ENCODE assay signal across 11 mouse cellular contexts in the genomic region with DNA sequence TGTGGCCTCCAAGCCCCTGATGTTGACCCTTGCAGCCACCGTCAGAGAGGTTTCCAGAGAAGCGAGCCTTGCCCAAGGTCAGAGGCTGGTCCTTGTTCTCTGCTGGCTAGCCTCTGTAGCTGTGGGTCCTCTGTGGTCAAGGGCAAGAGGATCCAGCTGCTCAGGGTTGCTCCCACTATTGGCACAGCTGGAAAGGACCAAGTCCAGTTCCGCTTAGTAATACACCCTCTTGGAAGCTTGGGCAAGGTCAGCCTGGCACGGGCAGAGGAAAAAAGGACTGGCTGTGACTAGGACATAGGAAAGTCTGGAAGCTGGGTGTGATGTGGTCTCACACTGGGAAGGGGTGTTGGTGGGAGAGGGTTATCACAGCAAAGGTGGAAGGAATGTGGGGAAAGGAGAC.
DNase-seq lines count a peak whose midpoint lies in the region; ATAC-seq and TF ChIP-seq lines count a peak whose summit lies in the region.
"Had no signal": no experiment of that assay in that cellular context is flagged by ENCODE, and none has a peak within 500 bp of the region (broad histone marks: within the 10 kb centered on the region; RNA-seq: fewer than 3 reads in every experiment).

No protein-coding gene starts in this region.

- H3K4me1 ChIP-seq in forebrain, embryonic 11.5 days (replicated peaks; ENCODE audit: control insufficient read depth, insufficient read depth, low read length): peaks cover 19% of the 10 kb centered on the region
- peaks cover 53% of the 10 kb centered on the region for H3K4me1 ChIP-seq in limb, embryonic 12.5 days (replicated peaks)

- TF ChIP-seq CTCF in C2C12 (IDR thresholded peaks at IDR 0.05; ENCODE audit: control insufficient read depth, insufficient read depth, insufficient read length): no peak

- H3K27me3 ChIP-seq in C2C12 (ENCODE audit: control insufficient read depth, insufficient read depth, insufficient read length): no peaks in the 10 kb centered on the region
- no peaks in the 10 kb centered on the region for H3K27me3 ChIP-seq in forebrain, embryonic 11.5 days (ENCODE audit: control insufficient read depth, insufficient read depth, low read length)
- peaks cover 37% of the 10 kb centered on the region for H3K27me3 ChIP-seq in limb, embryonic 12.5 days

- no peak overlapping the region for H3ac ChIP-seq in C2C12 (ENCODE audit: control insufficient read depth, insufficient read length, low read depth)

- H3K27ac ChIP-seq in forebrain, embryonic 11.5 days (ENCODE audit: low read depth, low read length): peak overlapping the region; percentile 71
- 0 out of 2 replicates have a peak overlapping the region, but pooled peaks have one; percentile 54 for H3K27ac ChIP-seq in limb, embryonic 12.5 days
- H3K27ac ChIP-seq: liver, embryonic 15.5 days had no signal

- no peaks in the 10 kb centered on the region for H3K79me2 ChIP-seq in C2C12 (ENCODE audit: control insufficient read depth, insufficient read depth)

- H3K4me2 ChIP-seq in forebrain, embryonic 11.5 days (ENCODE audit: low read depth, low read length, severe bottlenecking): no peak overlapping the region
- no peak overlapping the region for H3K4me2 ChIP-seq in limb, embryonic 12.5 days
- H3K4me2 ChIP-seq: liver, embryonic 15.5 days had no signal

- peak overlapping the region; percentile 17 for H3K9ac ChIP-seq in forebrain, embryonic 11.5 days (ENCODE audit: low read length)
- H3K9ac ChIP-seq in limb, embryonic 12.5 days (replicated peaks): no peak overlapping the region; the same call in 1 of the 2 replicates
- H3K9ac ChIP-seq: liver, embryonic 15.5 days had no signal

- H3K36me3 ChIP-seq in C2C12 (ENCODE audit: control insufficient read depth, insufficient read depth): no peaks in the 10 kb centered on the region
- H3K36me3 ChIP-seq in forebrain, embryonic 11.5 days (ENCODE audit: control insufficient read depth, insufficient read depth, low read length): no peaks in the 10 kb centered on the region
- no peaks in the 10 kb centered on the region for H3K36me3 ChIP-seq in limb, embryonic 12.5 days
- H3K36me3 ChIP-seq: liver, embryonic 15.5 days had no signal

- H3K79me3 ChIP-seq in C2C12 (ENCODE audit: low read depth): no peaks in the 10 kb centered on the region

- no peak for ATAC-seq in forebrain, embryonic 11.5 days (replicated peaks; ENCODE audit: low FRiP score)
- no peak for ATAC-seq in limb, embryonic 12.5 days (ENCODE audit: insufficient number of reproducible peaks, insufficient read depth, low FRiP score, low TSS enrichment, low read depth)

- 84% methylated on average over 4 of the region's 4 CpGs for whole genome bisulfite sequencing in forebrain, embryonic 11.5 days
- 72% methylated on average over 4 of the region's 4 CpGs for WGBS in limb, embryonic 12.5 days

- DNase-seq in gastrocnemius, adult 18-20 months (ENCODE audit: low spot score): peak; percentile 47
- no peak for DNase-seq in gastrocnemius, postnatal 36 days
- no peak for DNase-seq in forebrain, embryonic 11.5 days (ENCODE audit: low spot score)
- no peak for DNase-seq in thymus, postnatal 36 days
- no peak for DNase-seq in frontal cortex, postnatal 25 days (ENCODE audit: low spot score in 2 of 2)
- no peak for DNase-seq in left cerebral cortex, adult 18-20 months (ENCODE audit: low spot score in 2 of 2)
- DNase-seq: cerebellum, adult 9-10 months; heart, adult 11 months had no signal

- intact Hi-C loops in gastrocnemius, postnatal 36 days (cut with DNase I): no loop called here

- no peaks in the 10 kb centered on the region for H3K9me3 ChIP-seq in forebrain, embryonic 11.5 days (ENCODE audit: control insufficient read depth, low read length)
- no peaks in the 10 kb centered on the region for H3K9me3 ChIP-seq in limb, embryonic 12.5 days
- H3K9me3 ChIP-seq: liver, embryonic 15.5 days had no signal

- no peak overlapping the region for H3K4me3 ChIP-seq in C2C12 (ENCODE audit: insufficient read depth, poor library complexity, severe bottlenecking)
- no peak overlapping the region for H3K4me3 ChIP-seq in forebrain, embryonic 11.5 days (ENCODE audit: low read depth, low read length)
- H3K4me3 ChIP-seq in limb, embryonic 12.5 days (replicated peaks): no peak overlapping the region
- H3K4me3 ChIP-seq: liver, embryonic 15.5 days had no signal

TF ChIP-seq in C2C12, 6 proteins besides CTCF, POLR2A, EP300 and RAD21:
- TF ChIP-seq MYOG (IDR thresholded peaks at IDR 0.05; ENCODE audit: control insufficient read depth, extremely low read depth, insufficient read length) (no peak), MYOD1 (IDR thresholded peaks at IDR 0.05; ENCODE audit: control insufficient read depth, insufficient read length, low read depth) (peak; percentile 81)
